Mouse (Mus musculus) c-Kit-negative CD71-positive TER-119-positive erythroid progenitor cells, embryonic 14.5 days (primary cell): ENCODE measurements around the gene Olfr481.

Experiments used
- DNase-seq: peaks from one replicate; pipeline ENCODE4 v3.0.0-alpha.2; 2013; ENCODE audit warnings: low read depth, low spot score

Olfr481 gene

GRCm38 (mm10) chr7:108079555-108079954, at the start of gene Olfr481:
Olfr481 (plus strand) TSS chr7:108079855.
- DNase-seq = no peak

GRCm38 (mm10) chr7:108033889-108034288, 45.8 kb upstream of the Olfr481 start, which contains the start of gene Olfr478:
Olfr478 (minus strand) TSS chr7:108033989.
- no peak for DNase-seq

GRCm38 (mm10) chr7:108050393-108050792, 29.3 kb upstream of the Olfr481 start, which contains the start of gene Olfr479:
Olfr479 (plus strand) TSS chr7:108050693.
- no peak for DNase-seq

GRCm38 (mm10) chr7:108067246-108067645, 12.4 kb upstream of the Olfr481 start, which contains the start of gene Olfr480:
Olfr480 (minus strand) TSS chr7:108067346.
- DNase-seq = no peak

- no peak for DNase-seq
These were observed 17.8 kb downstream of the Olfr481 start, which contains the start of gene Olfr482 for GRCm38 (mm10) chr7:108097486-108097885. Olfr482 (minus strand) TSS chr7:108097586.

GRCm38 (mm10) chr7:108100549-108100948, 20.9 kb downstream of the Olfr481 start, which contains the start of gene Olfr483:
Olfr483 (plus strand) TSS chr7:108100849.
- DNase-seq = no peak

GRCm38 (mm10) chr7:108120681-108121080, 41.0 kb downstream of the Olfr481 start:
- no peak for DNase-seq

GRCm38 (mm10) chr7:108121416-108121815, 41.8 kb downstream of the Olfr481 start:
- DNase-seq = no peak

- no peak for DNase-seq
These were observed 47.7 kb downstream of the Olfr481 start, which contains the start of gene Olfr484 for GRCm38 (mm10) chr7:108127349-108127748. Olfr484 (minus strand) TSS chr7:108127449.
